Mouse (Mus musculus) urinary bladder, postnatal 0 days (tissue): ENCODE measurements around the gene Chid1. TPM values are rescaled to one million over a fixed set of nuclear protein-coding genes. Genes with fewer than 3 reads are reported as not detected.

Source experiments
- polyA plus RNA-seq: library from polyadenylated mRNA; unstranded; fragments of >200 nt; fragmentation: Nextera tagmentation; extraction: Ambion mirVana; gene quantifications from 2 replicates; pipeline ENCODE4 v1.2.1, GENCODE M21; 2015

Chid1 gene
- 20.8 and 21.2 TPM in 2 replicates for polyA plus RNA-seq

GRCm38 (mm10) chr7:141539556-141540311 is at the start of gene Chid1:
Gene Chid1, minus strand, starts transcription at chr7:141539857.

GRCm38 (mm10) chr7:141561682-141562391 is 22.2 kb upstream of the Chid1 start, which contains the start of gene Ap2a2:
Gene Ap2a2, plus strand, starts transcription at chr7:141562173.

DNA sequence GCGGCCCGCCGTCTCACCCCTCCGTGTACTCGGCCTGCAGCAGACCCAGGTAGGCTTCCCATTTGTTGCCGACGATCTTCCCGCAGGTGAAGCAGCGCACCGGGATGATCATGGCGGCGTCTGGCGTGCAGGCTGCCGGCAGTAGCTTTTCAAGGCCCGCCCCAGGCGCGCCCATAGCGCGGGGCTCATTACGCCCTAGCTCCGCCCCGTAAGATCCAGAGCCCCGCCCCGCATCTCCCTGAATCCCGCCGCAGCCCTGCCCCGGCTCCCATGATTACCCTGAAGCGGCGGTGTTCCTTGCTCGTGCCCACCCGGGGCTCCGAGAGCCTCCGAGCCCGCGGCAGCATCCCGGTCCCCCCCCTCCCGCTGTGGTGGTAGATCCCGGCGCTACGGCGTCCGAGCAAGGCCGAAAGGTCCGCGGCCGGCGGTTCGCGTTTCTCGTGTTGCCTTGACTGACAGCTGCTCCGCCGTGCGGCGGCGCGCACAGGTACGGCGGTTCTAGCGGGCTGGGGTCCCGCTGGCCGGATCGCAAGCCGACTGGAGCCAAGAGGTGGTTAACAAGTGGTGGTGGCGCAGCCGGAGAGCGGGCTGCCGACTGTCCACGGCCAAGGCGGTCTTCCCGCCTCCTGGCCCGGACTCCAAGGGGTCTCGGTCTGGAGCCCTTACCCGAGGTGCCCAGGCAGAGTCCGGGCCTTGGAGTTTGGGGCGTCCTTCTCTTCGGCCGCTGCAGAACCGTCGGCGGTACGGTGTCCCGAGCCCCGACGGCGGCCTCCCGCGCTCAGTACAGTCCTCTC is 64.4 kb downstream of the Chid1 start, which contains the start of the genes Polr2l and Tspan4:
Polr2l (minus strand) TSS at position 122 of the 794 bp plus-strand sequence.
Tspan4 (plus strand) TSS at position 230 of the 794 bp plus-strand sequence.

GRCm38 (mm10) chr7:141467230-141468030 is 72.2 kb downstream of the Chid1 start, which contains the start of gene Cd151:
Gene Cd151, plus strand, starts transcription at chr7:141467392.

DNA sequence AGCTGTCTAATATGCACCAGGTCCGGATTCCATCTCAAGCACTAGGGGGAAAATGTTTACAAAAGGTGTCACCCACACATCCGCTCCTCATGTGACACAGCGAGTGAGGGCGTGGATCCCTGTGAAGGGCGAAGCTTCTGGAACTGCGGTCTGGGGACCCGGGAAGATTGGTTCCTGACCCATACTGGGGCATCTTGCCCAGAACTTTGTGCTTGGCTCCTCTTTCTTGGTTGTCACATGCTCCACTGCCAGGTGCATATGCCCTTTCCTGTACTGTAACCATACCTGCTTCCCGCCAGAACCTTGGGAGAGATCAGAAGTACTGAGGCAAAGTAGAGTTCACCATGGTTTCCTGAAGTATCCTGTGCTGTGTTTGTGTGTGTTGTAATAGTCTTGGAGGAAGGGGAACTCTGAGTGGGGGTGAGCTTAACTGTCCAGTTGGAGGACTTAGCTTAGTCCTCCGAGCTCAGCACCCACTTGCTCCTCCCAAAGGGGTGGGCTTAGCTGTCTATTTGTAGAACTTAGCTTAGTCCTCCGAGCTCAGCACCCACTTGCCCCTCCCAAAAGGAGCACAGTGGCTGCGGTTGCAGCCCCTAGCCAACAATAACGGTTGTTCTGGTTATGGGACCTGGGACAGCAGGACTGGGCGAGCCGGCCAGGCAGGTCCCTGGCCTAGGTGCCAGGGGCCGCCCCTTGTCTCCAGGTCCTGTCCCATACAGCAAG is 79.1 kb downstream of the Chid1 start, which contains the start of gene Cracr2b:
Cracr2b (plus strand) TSS at position 704 of the 723 bp plus-strand sequence.

DNA sequence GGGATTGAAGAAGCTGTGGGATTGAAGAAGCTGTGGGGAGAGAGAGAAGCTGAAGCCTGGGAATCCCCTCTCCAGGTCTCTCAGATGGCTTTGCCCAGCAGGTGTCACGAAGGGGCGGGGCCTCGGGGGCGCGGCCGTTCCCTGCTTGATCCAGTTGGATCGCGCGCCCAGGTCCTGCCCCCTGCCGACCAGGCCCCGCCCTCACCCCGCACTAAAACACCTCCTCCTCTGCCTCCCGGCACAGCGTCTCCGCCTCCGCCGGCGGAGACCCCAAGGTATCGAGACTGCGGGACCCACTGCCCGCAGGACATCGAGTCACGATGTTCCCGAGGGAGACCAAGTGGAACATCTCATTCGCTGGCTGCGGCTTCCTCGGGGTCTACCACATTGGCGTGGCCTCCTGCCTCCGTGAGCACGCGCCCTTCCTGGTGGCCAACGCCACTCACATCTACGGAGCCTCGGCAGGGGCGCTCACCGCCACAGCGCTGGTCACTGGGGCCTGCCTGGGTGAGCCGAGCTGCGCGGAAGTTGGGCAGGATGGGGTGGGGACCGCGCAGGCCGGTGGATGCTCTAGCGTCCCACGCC is 84.6 kb downstream of the Chid1 start, which contains the start of gene Pnpla2:
Pnpla2 (plus strand) TSS at position 232 of the 585 bp plus-strand sequence.

DNA sequence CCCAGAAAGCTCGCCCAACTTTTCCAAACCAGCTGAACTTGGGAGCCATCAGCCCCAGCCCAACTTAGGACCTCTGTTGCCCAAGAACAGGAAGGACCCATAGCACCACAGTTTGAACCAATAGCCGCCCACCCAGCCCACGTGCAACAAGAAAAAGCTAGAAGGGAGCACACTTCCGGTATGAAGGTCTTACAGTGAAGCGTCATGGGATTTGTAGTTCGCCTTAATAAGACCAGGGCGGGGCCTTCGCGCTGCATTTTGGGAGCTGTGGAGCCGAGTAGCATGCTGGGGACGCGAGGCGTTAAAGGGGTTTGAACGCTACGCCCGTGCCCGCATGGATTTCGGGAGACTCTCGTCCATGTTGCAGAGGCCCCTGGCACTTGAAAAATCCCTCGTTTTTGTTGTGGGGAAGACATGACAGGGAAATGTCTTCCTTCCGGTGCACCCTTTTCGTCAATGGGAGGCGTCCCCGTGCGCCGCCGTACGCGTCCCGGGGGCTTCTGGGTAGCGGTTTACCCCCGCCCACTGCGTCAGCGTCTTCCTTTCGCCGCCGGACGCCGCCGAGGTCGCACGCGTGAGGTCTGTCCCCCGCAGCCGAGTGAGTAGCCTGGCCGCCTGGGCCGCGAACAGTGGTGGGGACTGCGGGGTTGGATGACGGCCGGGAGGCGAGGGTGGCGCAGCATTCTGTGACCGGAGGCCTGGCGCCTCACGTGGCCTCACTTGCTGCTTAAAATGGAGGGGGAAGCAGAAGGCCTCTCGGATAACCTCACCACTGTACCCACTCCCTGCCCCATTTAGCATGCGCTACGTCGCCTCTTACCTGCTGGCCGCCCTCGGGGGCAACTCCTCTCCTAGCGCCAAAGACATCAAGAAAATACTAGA is 92.3 kb downstream of the Chid1 start, which contains the start of gene Rplp2:
Rplp2 (plus strand) TSS at position 261 of the 882 bp plus-strand sequence.

GRCm38 (mm10) chr7:141443828-141444237 is 95.8 kb downstream of the Chid1 start, which contains the start of gene Pidd1:
Gene Pidd1, minus strand, starts transcription at chr7:141444025.

Other genes with a start within 250 kb of the Chid1 start
- gene Drd4, start 247.9 kb downstream of the Chid1 start, polyA plus RNA-seq = 0.31 and 0.36 TPM in 2 replicates
- 30.4 and 32.7 TPM in 2 replicates for gene Deaf1, start 212.2 kb downstream of the Chid1 start, polyA plus RNA-seq
- gene Tmem80, start 212.1 kb downstream of the Chid1 start, polyA plus RNA-seq = 22.8 and 26.0 TPM in 2 replicates
- gene Eps8l2, start 201.0 kb downstream of the Chid1 start, polyA plus RNA-seq = 31.7 and 35.1 TPM in 2 replicates
- gene Taldo1, start 147.7 kb downstream of the Chid1 start, polyA plus RNA-seq = 316 and 327 TPM in 2 replicates
- 29.3 and 32.7 TPM in 2 replicates for gene Gatd1, start 125.7 kb downstream of the Chid1 start, polyA plus RNA-seq
- gene Cend1, start 110.4 kb downstream of the Chid1 start, polyA plus RNA-seq = 1.6 and 2.1 TPM in 2 replicates
- gene Slc25a22, start 102.0 kb downstream of the Chid1 start, polyA plus RNA-seq = 12.2 and 14.8 TPM in 2 replicates
- gene Pidd1, start 95.8 kb downstream of the Chid1 start, polyA plus RNA-seq = 2.6 and 3.3 TPM in 2 replicates
- gene Rplp2, start 92.5 kb downstream of the Chid1 start, polyA plus RNA-seq = 916 and 931 TPM in 2 replicates
- gene Pnpla2, start 84.7 kb downstream of the Chid1 start, polyA plus RNA-seq = 57.6 and 61.7 TPM in 2 replicates
- gene Cracr2b, start 78.8 kb downstream of the Chid1 start, polyA plus RNA-seq = 9.8 and 10.0 TPM in 2 replicates
- gene Cd151, start 72.5 kb downstream of the Chid1 start, polyA plus RNA-seq = 36.5 and 40.4 TPM in 2 replicates
- 49.9 and 56.6 TPM in 2 replicates for gene Polr2l, start 64.7 kb downstream of the Chid1 start, polyA plus RNA-seq
- 120 and 142 TPM in 2 replicates for gene Tspan4, start 64.6 kb downstream of the Chid1 start, polyA plus RNA-seq
- gene Ap2a2, start 22.3 kb upstream of the Chid1 start, polyA plus RNA-seq = 49.7 and 53.0 TPM in 2 replicates
- gene Muc6, start 115.5 kb upstream of the Chid1 start, polyA plus RNA-seq = 0.12 and 0.13 TPM in 2 replicates
- gene Muc2, start 150.5 kb upstream of the Chid1 start, polyA plus RNA-seq = 0.29 and 0.60 TPM in 2 replicates
- gene Muc5ac, start 249.1 kb upstream of the Chid1 start, polyA plus RNA-seq = not detected in 2 replicates